Mouse (Mus musculus) G1E (cell line): ENCODE measurements around the gene Slc25a5.

Experiments
- CTCF ChIP-seq: IDR thresholded peaks from 2 replicates; pipeline ENCODE4 v1.5.1; 2012; ENCODE audit warnings: low read depth, low read length, inconsistent platforms, mixed read lengths
- GATA1 ChIP-seq: IDR thresholded peaks from 2 replicates; pipeline ENCODE4 v1.6.1; 2012; ENCODE audit warnings: borderline replicate concordance, low read length, inconsistent platforms, mixed read lengths
- GATA2 ChIP-seq: IDR thresholded peaks from 2 replicates; pipeline ENCODE4 v1.6.1; 2012; ENCODE audit warnings: low read depth, low read length, inconsistent platforms, borderline replicate concordance
- TAL1 ChIP-seq: conservative IDR thresholded peaks from 2 replicates; pipeline ENCODE4 v1.6.1; 2012; ENCODE audit warnings: low read depth, low read length, inconsistent platforms, mixed read lengths

DNA sequence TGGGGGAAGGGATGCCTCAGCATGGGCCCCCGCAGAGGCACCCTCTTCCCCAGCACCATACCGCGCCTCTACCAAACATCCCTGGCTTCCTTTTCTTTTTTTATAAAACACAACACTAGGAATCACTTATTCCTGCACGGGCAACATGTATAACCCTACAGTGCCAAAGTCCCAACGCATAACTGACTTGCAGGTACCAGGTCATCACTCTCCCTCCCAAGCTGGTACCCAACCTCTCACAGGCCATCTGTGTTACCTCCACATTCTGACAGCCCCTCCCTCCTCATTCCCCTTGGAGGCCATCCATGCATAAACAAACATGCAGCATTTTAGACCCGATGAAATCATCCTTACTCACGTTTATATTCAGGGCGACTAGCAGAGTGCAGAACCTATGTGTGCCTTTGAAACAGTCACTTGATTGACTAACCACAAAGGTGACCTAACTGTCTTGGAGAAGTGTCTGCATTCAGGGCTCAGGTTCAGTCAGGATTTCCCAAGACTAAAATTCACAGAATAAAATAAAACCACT lies 21.0 kb downstream of the Slc25a5 start:
- TF ChIP-seq GATA1 (no peak), TAL1 (no peak), CTCF (no peak), GATA2 (no peak)
